Mouse (Mus musculus) left cerebral cortex, adult 2 months (tissue): ENCODE data around the gene Stxbp1. TPM values are rescaled to one million over a fixed set of nuclear protein-coding genes. Genes with fewer than 3 reads are reported as not detected.

Experiments
- DNase-seq, 2 experiments: peaks; one replicate each; pipeline ENCODE4 v3.0.0; 2021 to 2022; ENCODE audit warnings: low spot score in 2 of 2, mixed read lengths in 1 of 2; ENCODE audit errors: extremely low spot score in 1 of 2
- H3K27ac ChIP-seq: fragments of 200-600 bp; 2 replicates; pipeline ENCODE4 v1.8.1; 2022
- H3K4me3 ChIP-seq: fragments of 200-600 bp; 2 replicates; pipeline ENCODE4 v1.8.1; 2022
- CTCF ChIP-seq: fragments of 200-600 bp; IDR thresholded peaks from 2 replicates; pipeline ENCODE4 v1.8.1; 2022; ENCODE audit warnings: antibody characterized with exemption, mild to moderate bottlenecking, moderate library complexity
- intact Hi-C: fragments of 180-260 bp; cut with DNase I; formaldehyde crosslinking; loops from one replicate; pipeline ENCODE4 v1.15.1; 2025
- total RNA-seq, 2 experiments: library from RNA; stranded (reverse); gene quantifications; 2 replicates each; pipeline ENCODE4 v1.2.3; 2021

The Stxbp1 gene
- total RNA-seq, 2 experiments from 2014 or later: 947 to 984 TPM

GRCm38 (mm10) chr2:32761361-32761760 is 85.7 kb downstream of the Stxbp1 start:
- no peak; the same call in 1 of the 2 replicates for TF ChIP-seq CTCF
- intact Hi-C loops: no loop called here
- H3K27ac ChIP-seq: 0 out of 2 replicates have a peak overlapping the region, but pooled peaks have one; percentile 24
- DNase-seq: peak in 1 of 2 experiments; percentile 56
- no peak overlapping the region for H3K4me3 ChIP-seq

DNA sequence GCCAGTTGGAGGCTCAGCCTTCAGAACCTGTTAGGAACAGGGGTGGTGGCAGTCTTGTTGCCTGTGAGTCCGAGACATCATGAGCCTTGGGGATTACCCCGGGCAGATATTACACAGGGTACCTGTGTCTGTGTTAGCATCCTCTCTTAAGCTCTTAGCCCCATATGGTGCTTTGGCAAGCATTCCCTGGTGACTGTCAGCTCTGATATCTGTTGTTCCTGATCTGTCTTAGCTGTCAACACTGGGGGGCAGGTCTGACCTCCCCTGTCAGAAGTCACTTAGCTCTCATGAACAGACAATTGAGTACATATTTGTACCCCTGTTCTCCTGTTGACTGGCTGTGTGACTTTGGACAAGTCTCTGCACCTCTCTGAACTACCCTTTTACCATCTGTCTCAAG is 88.0 kb downstream of the Stxbp1 start:
- H3K4me3 ChIP-seq: no peak overlapping the region

GRCm38 (mm10) chr2:32758503-32758902 is 88.5 kb downstream of the Stxbp1 start:
- Histone ChIP-seq H3K27ac (peak overlapping the region; percentile 28; the same call in 1 of the 2 replicates), H3K4me3 (no peak overlapping the region)
- intact Hi-C loops: loop anchor here (5.0 kb wide), 1 partner anchor 126 kb away; no protein-coding TSS in a partner anchor
- TF ChIP-seq CTCF: no peak
- DNase-seq: no peak

More for the DNA sequence above, 88.0 kb downstream of the Stxbp1 start:
- TF ChIP-seq CTCF: no peak
- intact Hi-C loops: loop anchor here (5.0 kb wide), 1 partner anchor 127 kb away; no protein-coding TSS in a partner anchor
- H3K27ac ChIP-seq: no peak overlapping the region
- no peak for DNase-seq

- peak within 1 kb of the TSS; percentile 92 for H3K4me3 ChIP-seq
- H3K27ac ChIP-seq: peak within 1 kb of the TSS; percentile 96
- DNase-seq: peak; percentile 96
- peak; percentile 98 for TF ChIP-seq CTCF
- intact Hi-C loops: loop anchor here (1.0 to 5.0 kb wide), 2 partner anchors 44 to 125 kb away; partner anchors contain the start of gene Cdk9
Measured at GRCm38 (mm10) chr2:32757056-32757845, 89.8 kb downstream of the Stxbp1 start, which contains the start of gene Tor2a. Tor2a (plus strand) TSS chr2:32757234.

GRCm38 (mm10) chr2:32756674-32757055 is 90.4 kb downstream of the Stxbp1 start:
- no peak for TF ChIP-seq CTCF
- Histone ChIP-seq H3K27ac (no peak overlapping the region; the same call in 1 of the 2 replicates), H3K4me3 (no peak overlapping the region; the same call in 1 of the 2 replicates)
- intact Hi-C loops: loop anchor here (1.0 to 5.0 kb wide), 2 partner anchors 43 to 124 kb away; partner anchors contain the start of gene Cdk9
- DNase-seq: no peak

DNA sequence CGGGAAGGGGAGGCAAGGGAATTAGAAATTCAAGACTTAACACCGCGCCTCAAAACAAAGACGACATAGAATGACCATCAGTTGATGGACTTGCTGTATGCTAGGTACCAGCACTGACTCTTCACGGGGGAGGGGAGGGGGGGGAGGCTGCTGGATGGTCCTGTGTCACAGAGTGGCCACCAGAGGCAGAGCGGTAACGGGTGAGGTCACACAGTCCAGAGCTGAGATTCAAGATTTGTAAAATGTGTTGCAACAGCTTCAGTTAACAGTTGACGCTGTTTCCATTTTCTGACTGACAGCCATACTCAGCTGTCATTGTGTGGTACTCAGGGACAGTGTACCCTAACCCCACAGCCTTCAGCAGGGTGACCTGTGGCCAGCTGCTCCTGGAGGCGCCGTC is 94.9 kb downstream of the Stxbp1 start:
- intact Hi-C loops: no loop called here
- TF ChIP-seq CTCF: no peak; the same call in 1 of the 2 replicates
- no peak overlapping the region for H3K4me3 ChIP-seq
- DNase-seq: no peak
- no peak overlapping the region for H3K27ac ChIP-seq

DNA sequence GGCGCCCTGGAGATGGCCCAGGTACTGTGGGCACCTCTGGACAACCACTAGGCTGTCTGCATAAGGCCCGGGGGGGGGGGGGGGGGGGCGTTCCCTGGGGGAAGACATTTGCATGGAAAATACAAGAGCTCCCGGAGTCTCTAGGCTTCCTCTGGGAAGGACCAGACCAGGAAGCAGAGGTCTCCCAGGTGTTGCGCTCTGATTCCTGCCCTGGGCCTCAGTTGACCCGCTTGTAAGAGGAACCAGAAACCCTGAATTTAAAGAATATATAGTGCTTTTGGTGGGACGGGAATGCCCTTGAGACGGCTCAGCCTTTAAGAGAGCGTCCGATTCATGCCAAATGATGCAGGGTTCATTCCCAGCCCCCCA is 95.4 kb downstream of the Stxbp1 start:
- DNase-seq: no peak
- intact Hi-C loops: no loop called here
- Histone ChIP-seq H3K4me3 (no peak overlapping the region), H3K27ac (no peak overlapping the region)
- no peak for TF ChIP-seq CTCF

- DNase-seq: no peak
- Histone ChIP-seq H3K27ac (no peak overlapping the region), H3K4me3 (no peak overlapping the region)
- no peak for TF ChIP-seq CTCF
- intact Hi-C loops: no loop called here
Measured at GRCm38 (mm10) chr2:32750887-32751664, 96.0 kb downstream of the Stxbp1 start.

DNA sequence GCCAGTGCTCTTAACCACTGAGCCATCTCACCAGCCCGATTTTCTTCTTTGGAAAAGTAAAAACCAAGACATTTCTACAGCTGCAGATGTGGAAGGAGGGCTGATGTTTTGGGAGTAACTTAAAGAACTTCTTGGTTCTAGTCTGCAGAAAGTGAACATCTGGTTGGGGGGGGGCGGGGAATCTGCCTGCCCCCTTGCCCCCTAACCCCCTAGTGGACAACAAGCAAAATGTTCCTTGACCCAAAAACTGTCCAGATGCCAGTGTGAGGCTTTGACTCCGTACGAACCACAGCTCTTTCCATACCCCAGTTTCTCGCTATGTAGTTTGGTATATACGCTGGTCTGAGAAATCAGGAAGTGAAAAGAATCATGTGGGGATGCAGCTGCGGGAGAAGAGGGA is 96.8 kb downstream of the Stxbp1 start:
- Histone ChIP-seq H3K27ac (no peak overlapping the region), H3K4me3 (no peak overlapping the region)
- DNase-seq: no peak
- peak; percentile 11 for TF ChIP-seq CTCF
- intact Hi-C loops: no loop called here

DNA sequence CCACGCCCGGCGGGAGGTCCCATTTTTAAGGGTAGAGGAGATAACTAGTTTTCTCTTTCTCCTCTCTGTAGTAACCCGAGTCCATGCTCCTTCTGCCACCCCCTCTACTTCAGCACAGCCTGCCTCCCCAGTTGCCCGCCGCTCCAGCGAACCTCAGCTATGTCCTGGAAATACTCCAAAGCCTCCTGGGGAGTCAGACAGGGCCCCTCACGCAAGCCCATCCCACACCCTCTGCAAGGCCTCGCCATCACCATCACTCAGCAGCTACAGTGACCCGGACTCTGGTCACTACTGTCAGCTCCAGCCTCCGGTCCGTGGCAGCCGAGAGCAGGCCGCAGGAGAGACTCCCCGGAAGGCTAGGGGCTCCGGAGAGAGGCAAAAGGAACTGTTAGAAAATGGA is 98.0 kb downstream of the Stxbp1 start:
- TF ChIP-seq CTCF: no peak
- intact Hi-C loops: no loop called here
- Histone ChIP-seq H3K4me3 (no peak overlapping the region), H3K27ac (no peak overlapping the region)
- DNase-seq: no peak

- no peak overlapping the region for H3K27ac ChIP-seq
- DNase-seq: no peak
- intact Hi-C loops: no loop called here
- H3K4me3 ChIP-seq: no peak overlapping the region
- TF ChIP-seq CTCF: no peak
Measured at GRCm38 (mm10) chr2:32744272-32744982, 102.6 kb downstream of the Stxbp1 start.
